Comparison of ENCODE assay signal across 8 mouse cellular contexts in the genomic region with DNA sequence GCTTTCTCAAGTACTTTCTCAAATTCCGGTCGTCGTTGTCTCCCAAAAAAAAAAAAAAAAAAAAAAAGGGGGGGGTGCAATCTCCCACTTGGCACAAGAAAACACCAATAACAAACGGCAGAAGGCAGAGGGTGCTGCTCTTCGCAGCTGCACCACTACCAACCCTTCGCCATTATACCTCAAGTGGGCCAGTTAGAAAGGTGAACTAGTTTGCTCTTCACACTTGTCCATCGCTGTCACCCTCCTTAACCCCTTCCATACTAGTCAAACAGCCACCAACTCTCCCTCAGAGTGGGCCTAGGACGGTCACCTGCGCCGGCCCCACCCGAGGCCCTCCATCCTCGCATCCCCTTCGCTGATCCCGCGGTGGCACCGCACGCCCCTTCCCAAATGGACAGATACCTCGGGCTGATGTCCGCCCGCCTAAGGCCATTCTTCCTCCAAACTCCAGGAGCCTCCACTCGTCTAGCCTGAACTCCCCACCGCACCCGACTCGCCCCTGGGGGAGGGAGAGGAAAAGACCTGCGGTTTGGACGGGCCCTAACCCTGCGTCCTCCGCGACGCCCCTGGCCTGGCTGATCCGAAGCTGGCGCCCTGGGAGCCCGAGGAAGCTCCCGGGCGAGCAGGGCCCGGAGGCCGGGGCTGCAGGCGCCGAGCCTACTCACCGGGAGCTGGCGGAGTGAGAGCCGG. TPM values are rescaled to one million over a fixed set of nuclear protein-coding genes. Genes with fewer than 3 reads are reported as not detected.
A peak's percentile ranks its signal among the peaks of the same experiment; 100 is the strongest.
DNase-seq lines count a peak whose midpoint lies in the region; ATAC-seq and TF ChIP-seq lines count a peak whose summit lies in the region.

No protein-coding gene starts in this region.

- TF ChIP-seq POLR2A in myocyte (IDR thresholded peaks at IDR 0.05; ENCODE audit: insufficient read length, low read depth), result peak; percentile 63

- POLR2A ChIA-PET in Patski (lab: Charles Lee), result interaction anchor here (0.6 to 1.8 kb wide), 4 partner anchors 83 to 146 kb away, joined by 3 to 5 read pairs (median 4); a partner anchor contains a TSS

- no peaks in the 10 kb centered on the region for H3K36me3 ChIP-seq in intestine, embryonic 16.5 days (ENCODE audit: control insufficient read depth, insufficient read depth, low read length)
- H3K36me3 ChIP-seq in liver, embryonic 12.5 days, result peaks cover 14% of the 10 kb centered on the region
- no peaks in the 10 kb centered on the region for H3K36me3 ChIP-seq in myocyte (ENCODE audit: control insufficient read depth, insufficient read depth)
- H3K36me3 ChIP-seq in stomach, embryonic 15.5 days, result no peaks in the 10 kb centered on the region

- H3K27ac ChIP-seq in intestine, embryonic 16.5 days (ENCODE audit: low read length), result peak overlapping the region; percentile 99
- peak overlapping the region; percentile 98 for H3K27ac ChIP-seq in liver, embryonic 12.5 days
- peak overlapping the region; percentile 97 for H3K27ac ChIP-seq in stomach, embryonic 15.5 days

- CTCF ChIA-PET in Patski (lab: Charles Lee), result no interaction called here

- ATAC-seq in Patski, result peak; percentile 18
- peak; percentile 79 for ATAC-seq in intestine, embryonic 16.5 days
- peak; percentile 67 for ATAC-seq in liver, embryonic 12.5 days
- peak; percentile 67 for ATAC-seq in stomach, embryonic 15.5 days (ENCODE audit: insufficient read depth, low FRiP score, low read depth)

- H3K4me3 ChIP-seq in intestine, embryonic 16.5 days (ENCODE audit: low read length), result peak overlapping the region; percentile 95
- peak overlapping the region; percentile 95 for H3K4me3 ChIP-seq in liver, embryonic 12.5 days
- peak overlapping the region; percentile 96 for H3K4me3 ChIP-seq in myocyte
- H3K4me3 ChIP-seq in stomach, embryonic 15.5 days (replicated peaks), result peak overlapping the region; percentile 94

- intact Hi-C loops in gastrocnemius, postnatal 36 days (cut with DNase I), result loop anchor here (5.0 kb wide), 1 partner anchor 96 kb away; a partner anchor contains a TSS

- in situ Hi-C loops in Patski (cut with MboI; ENCODE audit: low pct_unique_long_range_greater_than_20kb), result no loop called here

- no peaks in the 10 kb centered on the region for H3K9me3 ChIP-seq in intestine, embryonic 16.5 days (ENCODE audit: control insufficient read depth, low read length)
- no peaks in the 10 kb centered on the region for H3K9me3 ChIP-seq in liver, embryonic 12.5 days (replicated peaks)
- no peaks in the 10 kb centered on the region for H3K9me3 ChIP-seq in stomach, embryonic 15.5 days

- under 1% methylated on average over 42 of the region's 42 CpGs for WGBS in intestine, embryonic 16.5 days
- under 1% methylated on average over 40 of the region's 42 CpGs for WGBS in liver, embryonic 12.5 days (ENCODE audit: insufficient replicate concordance)
- WGBS in stomach, embryonic 15.5 days, result under 1% methylated on average over 41 of the region's 42 CpGs

- peaks cover 67% of the 10 kb centered on the region for H3K79me2 ChIP-seq in myocyte (ENCODE audit: control insufficient read depth, insufficient read depth)

- TF ChIP-seq CTCF in Patski (IDR thresholded peaks at IDR 0.05), result no peak

- no peaks in the 10 kb centered on the region for H3K27me3 ChIP-seq in Patski
- H3K27me3 ChIP-seq in intestine, embryonic 16.5 days (replicated peaks; ENCODE audit: control insufficient read depth, insufficient read depth, low read length), result no peaks in the 10 kb centered on the region
- H3K27me3 ChIP-seq in liver, embryonic 12.5 days (replicated peaks), result no peaks in the 10 kb centered on the region
- H3K27me3 ChIP-seq in myocyte (ENCODE audit: control insufficient read depth, insufficient read depth, insufficient read length), result no peaks in the 10 kb centered on the region
- H3K27me3 ChIP-seq in stomach, embryonic 15.5 days (replicated peaks), result no peaks in the 10 kb centered on the region

- peak overlapping the region; percentile 99 for H3K9ac ChIP-seq in intestine, embryonic 16.5 days (ENCODE audit: low read depth, low read length)
- peak overlapping the region; percentile 99 for H3K9ac ChIP-seq in liver, embryonic 12.5 days
- H3K9ac ChIP-seq in stomach, embryonic 15.5 days, result peak overlapping the region; percentile 65

- H3K4me1 ChIP-seq in intestine, embryonic 16.5 days (ENCODE audit: control insufficient read depth, insufficient read depth, low read length), result peaks cover 5% of the 10 kb centered on the region
- H3K4me1 ChIP-seq in liver, embryonic 12.5 days, result peaks cover 46% of the 10 kb centered on the region
- no peaks in the 10 kb centered on the region; the same call in 1 of the 2 replicates for H3K4me1 ChIP-seq in stomach, embryonic 15.5 days

- peak overlapping the region; percentile 65 for H3ac ChIP-seq in myocyte (ENCODE audit: control insufficient read depth, insufficient read length)

- peak overlapping the region; percentile 67 for H3K4me2 ChIP-seq in intestine, embryonic 16.5 days (ENCODE audit: low read depth, low read length)
- H3K4me2 ChIP-seq in liver, embryonic 12.5 days, result peak overlapping the region; percentile 97
- H3K4me2 ChIP-seq in myocyte (ENCODE audit: low read depth), result peak overlapping the region; percentile 84
- H3K4me2 ChIP-seq in stomach, embryonic 15.5 days, result peak overlapping the region; percentile 62

- DNase-seq in 416B (ENCODE audit: low read depth) (peak; percentile 82), Patski (ENCODE audit: low read depth, low spot score) (no peak)
- DNase-seq in cerebellum, postnatal 4 days (ENCODE audit: low spot score in 2 of 2), result peak; percentile 24 to 47
- DNase-seq in gastrocnemius, postnatal 36 days, result peak; percentile 7 to 53

TF ChIP-seq in myocyte, 11 proteins besides CTCF, POLR2A, EP300 and RAD21:
- TF ChIP-seq CEBPB (IDR thresholded peaks at IDR 0.05; ENCODE audit: insufficient read depth, poor library complexity, severe bottlenecking) (no peak), TCF3 (IDR thresholded peaks at IDR 0.05; ENCODE audit: insufficient read length, low read depth) (no peak), POLR2AphosphoS2 (IDR thresholded peaks at IDR 0.05; ENCODE audit: insufficient read length, low read depth) (peak; percentile 83)

RNA-seq across cellular contexts. Expression of a gene that starts 1.6 kb away (rescaled TPM):
- polyA plus RNA-seq in Patski (2021) (6.5 TPM), myocyte (2012; fragmentation: generic; extraction: Trizol) (3.7 TPM)
- 1 to 10 TPM; 1.7 to 2.1 TPM for total RNA-seq in gastrocnemius, postnatal 36 days (2021)
- polyA plus RNA-seq in intestine, embryonic 16.5 days (2015; fragmentation: Nextera tagmentation; extraction: Ambion mirVana), result 11.8 and 12.7 TPM in 2 replicates
- 7.9 TPM in 2 replicates for polyA plus RNA-seq in liver, embryonic 12.5 days (2016; fragmentation: Nextera tagmentation; extraction: Ambion mirVana)
- polyA plus RNA-seq in stomach, embryonic 15.5 days (2015; fragmentation: Nextera tagmentation; extraction: Ambion mirVana), result 9.4 and 11.4 TPM in 2 replicates

RNA-seq across cellular contexts. Expression of a gene that starts 1.7 kb away (rescaled TPM):
- polyA plus RNA-seq in Patski (2021) (156 TPM), myocyte (2012; fragmentation: generic; extraction: Trizol) (41.0 TPM)
- total RNA-seq in gastrocnemius, postnatal 36 days (2021), result 100 to 1,000 TPM; 113 to 119 TPM
- 40.2 and 42.0 TPM in 2 replicates for polyA plus RNA-seq in intestine, embryonic 16.5 days (2015; fragmentation: Nextera tagmentation; extraction: Ambion mirVana)
- 108 and 112 TPM in 2 replicates for polyA plus RNA-seq in liver, embryonic 12.5 days (2016; fragmentation: Nextera tagmentation; extraction: Ambion mirVana)
- 140 and 155 TPM in 2 replicates for polyA plus RNA-seq in stomach, embryonic 15.5 days (2015; fragmentation: Nextera tagmentation; extraction: Ambion mirVana)

Comparison
In these comparisons a context has a peak if more than half of its experiments do, and no peak if none do; other contexts are left out.
1. ATAC-seq: peak in every context shown above with its lines; median percentile 79 in intestine, embryonic 16.5 days; 67 in liver, embryonic 12.5 days; 67 in stomach, embryonic 15.5 days; 18 in Patski.